Mouse (Mus musculus): ENCODE results near the gene Foxp1. TPM values are rescaled to one million over a fixed set of nuclear protein-coding genes. Genes with fewer than 3 reads are reported as not detected.

Gene Foxp1
- polyA plus RNA-seq, 1 experiment = 162 TPM

- Histone ChIP-seq H3K36me3 (ENCODE audit: control insufficient read depth, insufficient read depth, low read length) (peaks cover 14% of the 10 kb centered on the region), H3K27ac (ENCODE audit: insufficient read depth, low read length) (peak overlapping the region; percentile 54), H3K4me3 (ENCODE audit: extremely low read depth, insufficient read depth, insufficient read length) (no peak overlapping the region), H3K4me1 (ENCODE audit: control insufficient read depth, insufficient read depth, insufficient read length) (peaks cover 7% of the 10 kb centered on the region; the same call in 1 of the 2 replicates), H3K27me3 (ENCODE audit: control insufficient read depth, insufficient read depth, low read length) (no peaks in the 10 kb centered on the region)
- DNase-seq (ENCODE audit: low read depth in 1 of 2, low spot score in 2 of 2) = no peak
- WGBS = 83% methylated on average over 6 of the region's 6 CpGs
- TF ChIP-seq CTCF (IDR thresholded peaks at IDR 0.05; ENCODE audit: extremely low read depth, insufficient read depth, insufficient read length, insufficient replicate concordance) (no peak), POLR2A (IDR thresholded peaks at IDR 0.05; ENCODE audit: low read depth, low read length) (no peak)
Measured at GRCm38 (mm10) chr6:99107674-99108073, 414.8 kb downstream of the Foxp1 start.

GRCm38 (mm10) chr6:99107081-99107482 is 415.4 kb downstream of the Foxp1 start:
- Histone ChIP-seq H3K4me1 (ENCODE audit: control insufficient read depth, insufficient read depth, insufficient read length) (peaks cover 7% of the 10 kb centered on the region; the same call in 1 of the 2 replicates), H3K27me3 (ENCODE audit: control insufficient read depth, insufficient read depth, low read length) (no peaks in the 10 kb centered on the region), H3K27ac (ENCODE audit: insufficient read depth, low read length) (peak overlapping the region; percentile 16; the same call in 1 of the 2 replicates), H3K36me3 (ENCODE audit: control insufficient read depth, insufficient read depth, low read length) (peaks cover 14% of the 10 kb centered on the region), H3K4me3 (ENCODE audit: extremely low read depth, insufficient read depth, insufficient read length) (no peak overlapping the region)
- TF ChIP-seq POLR2A (IDR thresholded peaks at IDR 0.05; ENCODE audit: low read depth, low read length) (no peak), CTCF (IDR thresholded peaks at IDR 0.05; ENCODE audit: extremely low read depth, insufficient read depth, insufficient read length, insufficient replicate concordance) (no peak)
- DNase-seq (ENCODE audit: low read depth in 1 of 2, low spot score in 2 of 2) = no peak
- WGBS = 86% methylated on average over 6 of the region's 6 CpGs

DNA sequence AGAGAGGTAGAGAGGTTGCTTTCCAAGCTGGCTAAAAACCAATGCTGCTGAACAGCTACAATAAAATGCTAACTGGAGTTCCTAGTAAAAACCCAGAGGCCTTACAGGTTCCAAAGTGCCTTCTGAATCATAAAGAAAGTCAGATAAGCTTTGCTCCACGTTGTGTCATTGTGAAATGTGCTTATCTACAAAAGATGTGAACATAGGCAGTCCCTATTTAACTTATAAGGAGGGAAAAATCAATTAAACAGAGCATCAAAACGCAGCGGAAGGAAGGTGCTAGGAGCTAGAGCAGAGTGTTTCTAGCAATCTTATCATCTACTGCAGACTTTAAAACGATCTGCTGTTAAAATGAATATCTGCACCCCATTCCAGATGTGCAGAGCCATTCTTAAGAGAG is 416.5 kb downstream of the Foxp1 start:
- Histone ChIP-seq H3K4me1 (ENCODE audit: control insufficient read depth, insufficient read depth, insufficient read length) (peaks cover 10% of the 10 kb centered on the region; the same call in 1 of the 2 replicates), H3K36me3 (ENCODE audit: control insufficient read depth, insufficient read depth, low read length) (peaks cover 14% of the 10 kb centered on the region), H3K27me3 (ENCODE audit: control insufficient read depth, insufficient read depth, low read length) (no peaks in the 10 kb centered on the region), H3K4me3 (ENCODE audit: extremely low read depth, insufficient read depth, insufficient read length) (no peak overlapping the region), H3K27ac (ENCODE audit: insufficient read depth, low read length) (no peak overlapping the region)
- DNase-seq (ENCODE audit: low read depth in 1 of 2, low spot score in 2 of 2) = no peak
- no peak for TF ChIP-seq POLR2A (IDR thresholded peaks at IDR 0.05; ENCODE audit: low read depth, low read length)
- no peak for TF ChIP-seq CTCF (IDR thresholded peaks at IDR 0.05; ENCODE audit: extremely low read depth, insufficient read depth, insufficient read length, insufficient replicate concordance)
- 72% methylated on average over 4 of the region's 4 CpGs for WGBS

DNA sequence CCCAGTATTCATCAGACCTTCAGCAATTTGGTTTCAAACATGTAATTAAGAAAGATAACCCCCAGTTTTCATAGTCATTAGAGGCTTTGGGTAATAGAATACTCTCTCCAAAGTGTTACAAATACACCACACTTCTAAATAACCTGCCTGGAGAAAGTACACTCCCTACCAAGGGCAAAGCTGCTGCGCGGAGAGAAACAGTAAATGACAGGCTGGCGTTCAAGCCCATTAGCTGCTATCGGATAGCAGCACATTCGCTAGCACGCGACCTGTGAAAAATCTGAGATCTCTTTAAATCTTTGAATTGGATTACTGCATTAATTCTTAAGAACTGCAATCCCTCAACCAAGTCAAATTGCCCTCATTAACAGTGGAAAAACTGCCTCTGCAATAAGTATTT is 418.1 kb downstream of the Foxp1 start:
- TF ChIP-seq POLR2A (IDR thresholded peaks at IDR 0.05; ENCODE audit: low read depth, low read length) = no peak
- no peak for TF ChIP-seq CTCF (IDR thresholded peaks at IDR 0.05; ENCODE audit: extremely low read depth, insufficient read depth, insufficient read length, insufficient replicate concordance)
- no peak for DNase-seq (ENCODE audit: low read depth in 1 of 2, low spot score in 2 of 2)
- Histone ChIP-seq H3K4me3 (ENCODE audit: extremely low read depth, insufficient read depth, insufficient read length) (no peak overlapping the region), H3K4me1 (ENCODE audit: control insufficient read depth, insufficient read depth, insufficient read length) (peaks cover 10% of the 10 kb centered on the region; the same call in 1 of the 2 replicates), H3K36me3 (ENCODE audit: control insufficient read depth, insufficient read depth, low read length) (peaks cover 14% of the 10 kb centered on the region), H3K27ac (ENCODE audit: insufficient read depth, low read length) (no peak overlapping the region), H3K27me3 (ENCODE audit: control insufficient read depth, insufficient read depth, low read length) (no peaks in the 10 kb centered on the region)
- 97% methylated on average over 7 of the region's 7 CpGs for WGBS

GRCm38 (mm10) chr6:99103911-99104310 is 418.6 kb downstream of the Foxp1 start:
- TF ChIP-seq POLR2A (IDR thresholded peaks at IDR 0.05; ENCODE audit: low read depth, low read length) (no peak), CTCF (IDR thresholded peaks at IDR 0.05; ENCODE audit: extremely low read depth, insufficient read depth, insufficient read length, insufficient replicate concordance) (no peak)
- no peak overlapping the region for H3K27ac ChIP-seq (ENCODE audit: insufficient read depth, low read length)
- no peaks in the 10 kb centered on the region for H3K27me3 ChIP-seq (ENCODE audit: control insufficient read depth, insufficient read depth, low read length)
- DNase-seq (ENCODE audit: low read depth in 1 of 2, low spot score in 2 of 2) = no peak
- WGBS = 93% methylated on average over 3 of the region's 3 CpGs
- H3K4me3 ChIP-seq (ENCODE audit: extremely low read depth, insufficient read depth, insufficient read length) = no peak overlapping the region
- peaks cover 14% of the 10 kb centered on the region for H3K36me3 ChIP-seq (ENCODE audit: control insufficient read depth, insufficient read depth, low read length)
- H3K4me1 ChIP-seq (ENCODE audit: control insufficient read depth, insufficient read depth, insufficient read length) = peaks cover 10% of the 10 kb centered on the region; the same call in 1 of the 2 replicates

GRCm38 (mm10) chr6:99101489-99101908 is 421.0 kb downstream of the Foxp1 start:
- Histone ChIP-seq H3K27me3 (ENCODE audit: control insufficient read depth, insufficient read depth, low read length) (no peaks in the 10 kb centered on the region), H3K4me1 (ENCODE audit: control insufficient read depth, insufficient read depth, insufficient read length) (peaks cover 6% of the 10 kb centered on the region; the same call in 1 of the 2 replicates), H3K27ac (ENCODE audit: insufficient read depth, low read length) (no peak overlapping the region), H3K4me3 (ENCODE audit: extremely low read depth, insufficient read depth, insufficient read length) (no peak overlapping the region), H3K36me3 (ENCODE audit: control insufficient read depth, insufficient read depth, low read length) (peaks cover 8% of the 10 kb centered on the region)
- no peak for TF ChIP-seq CTCF (IDR thresholded peaks at IDR 0.05; ENCODE audit: extremely low read depth, insufficient read depth, insufficient read length, insufficient replicate concordance)
- TF ChIP-seq POLR2A (IDR thresholded peaks at IDR 0.05; ENCODE audit: low read depth, low read length) = no peak
- 77% methylated on average over 6 of the region's 6 CpGs for whole genome bisulfite sequencing
- DNase-seq (ENCODE audit: low read depth in 1 of 2, low spot score in 2 of 2) = no peak

DNA sequence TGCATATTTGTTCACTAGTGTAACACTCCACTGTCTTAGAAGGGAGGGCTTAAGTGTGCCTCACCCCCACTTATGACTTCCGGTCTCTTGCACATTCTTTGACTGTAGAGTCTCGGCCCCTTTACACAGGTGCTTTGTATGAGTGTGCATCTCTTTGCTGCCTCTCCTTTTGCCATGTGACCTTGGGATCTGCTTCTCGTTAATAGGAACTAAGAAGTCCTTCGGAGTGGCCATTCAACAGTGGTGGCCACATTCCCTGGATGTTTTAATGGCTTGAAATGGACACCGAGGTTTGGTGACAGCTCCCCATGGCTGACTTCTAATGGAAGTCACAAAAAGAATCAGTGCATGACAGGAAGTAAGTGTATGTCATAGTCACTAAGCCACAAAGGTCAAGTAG is 422.2 kb downstream of the Foxp1 start:
- Histone ChIP-seq H3K27ac (ENCODE audit: insufficient read depth, low read length) (no peak overlapping the region), H3K4me3 (ENCODE audit: extremely low read depth, insufficient read depth, insufficient read length) (no peak overlapping the region), H3K36me3 (ENCODE audit: control insufficient read depth, insufficient read depth, low read length) (peaks cover 4% of the 10 kb centered on the region), H3K4me1 (ENCODE audit: control insufficient read depth, insufficient read depth, insufficient read length) (peaks cover 6% of the 10 kb centered on the region; the same call in 1 of the 2 replicates), H3K27me3 (ENCODE audit: control insufficient read depth, insufficient read depth, low read length) (no peaks in the 10 kb centered on the region)
- TF ChIP-seq CTCF (IDR thresholded peaks at IDR 0.05; ENCODE audit: extremely low read depth, insufficient read depth, insufficient read length, insufficient replicate concordance) (no peak), POLR2A (IDR thresholded peaks at IDR 0.05; ENCODE audit: low read depth, low read length) (no peak)
- WGBS = 90% methylated on average over 5 of the region's 5 CpGs
- DNase-seq (ENCODE audit: low read depth in 1 of 2, low spot score in 2 of 2) = no peak
